Mouse (Mus musculus): ENCODE data around the gene Akt1.

The Akt1 gene

DNA sequence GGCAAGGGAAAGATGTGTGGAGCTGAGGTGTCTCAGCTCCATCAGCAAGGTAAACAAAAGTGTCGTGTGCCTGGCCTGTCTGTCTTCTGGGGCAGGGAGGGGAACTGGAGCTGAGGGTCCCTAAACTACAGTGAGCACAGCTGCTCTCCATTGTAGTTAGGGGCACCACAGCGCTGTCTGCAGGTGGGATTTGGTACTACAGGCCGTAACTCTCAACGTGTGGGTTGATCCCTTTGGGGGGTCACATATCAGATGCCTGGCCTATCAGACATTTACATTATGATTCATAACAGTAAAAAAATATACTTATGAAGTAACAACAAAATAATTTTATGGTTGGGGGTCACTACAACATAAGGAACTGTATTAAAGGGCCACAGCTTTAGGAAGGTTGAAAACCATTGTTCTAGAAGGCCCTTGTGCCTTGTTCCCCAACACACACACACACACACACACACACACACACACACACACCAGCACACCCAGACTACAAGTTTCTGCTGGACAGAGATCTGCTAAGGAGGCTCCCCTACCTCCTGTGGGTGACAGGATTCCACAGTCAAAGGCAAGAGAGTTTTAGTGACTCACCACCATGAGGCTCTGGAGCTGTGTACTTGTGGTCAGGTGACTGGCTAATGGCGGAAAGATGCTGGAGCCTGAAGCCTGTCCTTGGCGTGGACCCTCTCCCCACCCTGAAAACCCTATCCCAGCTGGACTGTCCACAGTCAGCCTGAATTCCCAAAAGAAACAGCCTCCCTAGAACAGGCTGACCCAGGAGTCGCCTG is 47.4 kb downstream of the Akt1 start:
- DNase-seq (ENCODE audit: low read depth), result peak; percentile 50

DNA sequence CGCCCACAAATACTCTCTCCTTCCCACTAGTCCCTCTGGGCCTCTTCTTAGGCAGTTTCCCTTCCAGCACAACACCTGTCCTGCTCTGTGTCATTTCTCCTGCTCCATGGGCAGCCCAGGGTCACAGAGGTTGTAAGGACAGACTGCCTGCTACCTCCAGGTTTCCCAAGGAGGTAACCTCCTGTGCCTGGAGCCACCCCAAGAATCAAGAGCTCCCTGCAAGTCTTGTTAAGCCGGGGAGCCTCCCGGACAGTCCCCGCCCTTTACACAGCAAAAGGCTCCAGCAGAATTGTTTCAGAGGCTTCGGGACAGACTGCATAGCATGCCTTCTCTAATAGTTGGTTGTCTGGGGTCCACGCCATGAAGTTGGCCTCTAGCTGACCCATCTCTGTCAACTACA is 48.2 kb downstream of the Akt1 start:
- no peak for DNase-seq (ENCODE audit: low read depth)

DNA sequence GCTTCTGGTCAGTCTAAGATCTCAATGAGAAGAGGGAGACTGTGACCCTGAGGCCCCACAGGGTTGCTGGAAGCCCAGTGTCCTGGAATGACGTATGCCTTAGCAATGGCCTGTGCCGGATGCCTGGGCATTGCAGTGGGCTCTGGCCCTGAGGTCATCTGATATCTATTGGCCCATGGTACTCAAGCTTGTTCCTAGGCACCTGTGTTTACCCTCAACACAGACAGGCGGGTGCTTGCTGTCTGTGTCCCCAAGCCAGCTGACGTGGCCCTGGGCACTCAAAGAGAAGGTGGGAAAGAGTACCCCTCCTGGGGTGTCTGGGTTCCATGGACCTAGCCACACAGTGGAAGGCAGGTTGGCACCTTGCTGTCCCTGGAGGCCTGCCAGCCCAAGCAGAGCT is 49.0 kb downstream of the Akt1 start:
- no peak for DNase-seq (ENCODE audit: low read depth)

DNA sequence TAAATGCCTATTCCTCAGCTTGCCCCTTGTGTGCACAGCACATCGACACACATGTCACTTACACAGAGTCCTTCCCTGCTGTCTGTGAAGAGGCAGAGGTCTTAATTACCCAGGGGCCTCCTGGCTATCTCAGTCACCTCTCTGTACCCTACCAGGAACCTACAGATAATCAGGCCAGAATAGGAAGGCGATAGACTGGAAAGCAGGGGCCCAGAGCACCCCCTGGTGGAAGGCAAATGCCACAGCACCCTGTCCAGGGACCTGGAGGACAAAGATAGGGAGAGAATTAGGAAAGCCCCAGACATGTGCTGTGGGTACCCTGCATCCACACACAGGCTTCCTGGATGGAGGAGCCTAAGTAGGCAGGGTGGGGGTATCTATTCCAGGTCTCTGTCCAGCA is 50.9 kb downstream of the Akt1 start:
- DNase-seq (ENCODE audit: low read depth), result peak; percentile 81

DNA sequence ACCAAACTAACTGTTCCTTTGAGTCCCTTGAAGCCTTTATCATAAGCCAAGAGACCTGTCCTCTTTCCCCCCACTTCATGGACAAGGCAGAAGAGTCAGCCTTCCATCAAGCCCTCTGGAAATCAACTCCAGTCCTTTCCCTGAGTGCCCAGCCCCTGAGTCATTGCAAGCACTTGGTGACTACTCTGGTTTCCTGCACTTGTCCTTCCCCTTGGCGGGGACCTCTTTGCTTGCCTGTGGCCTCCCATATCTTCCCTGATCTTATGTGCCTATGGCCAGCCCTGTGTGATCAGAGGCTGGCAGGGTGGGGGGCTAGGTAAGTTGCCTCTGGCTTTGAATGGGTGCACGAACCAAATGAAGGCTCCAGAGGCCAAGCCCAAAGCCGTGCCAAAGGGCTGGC is 52.8 kb downstream of the Akt1 start:
- DNase-seq (ENCODE audit: low read depth), result no peak

DNA sequence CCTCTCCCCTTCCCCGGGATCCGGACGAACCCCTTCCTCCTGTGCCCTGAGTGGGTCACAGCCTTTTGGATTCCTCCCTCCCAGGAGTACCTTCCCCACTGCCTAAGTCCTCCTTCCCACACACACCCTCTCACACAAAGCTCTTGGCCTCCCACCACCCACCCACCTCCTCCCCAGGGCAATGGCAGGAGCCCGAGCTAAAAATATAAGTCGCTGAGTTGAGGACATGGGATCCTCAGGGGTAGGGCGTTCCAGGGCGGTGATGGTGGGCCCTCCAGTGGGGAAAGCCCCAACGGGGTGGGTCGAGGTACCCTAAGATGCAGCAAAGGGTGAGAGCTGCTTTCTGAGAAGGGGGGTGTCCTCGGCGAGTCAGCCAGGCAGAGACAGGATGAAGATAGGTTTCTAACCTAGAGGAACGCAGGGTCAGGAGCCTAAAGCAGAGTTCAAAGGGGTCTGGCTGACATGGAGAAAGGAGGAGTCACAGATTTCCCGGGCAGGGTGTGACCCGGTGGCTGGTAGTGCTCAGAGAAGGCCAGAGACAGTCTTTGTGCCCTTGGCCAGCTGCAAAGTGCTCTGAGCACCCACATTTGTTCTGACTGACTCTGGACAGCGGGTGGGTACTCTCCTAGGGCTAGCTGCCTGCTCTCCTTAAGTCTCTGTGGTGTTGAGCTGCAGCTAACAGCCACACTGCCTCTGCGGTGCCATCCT is 54.2 kb downstream of the Akt1 start:
- peak; percentile 54 for DNase-seq (ENCODE audit: low read depth)

DNA sequence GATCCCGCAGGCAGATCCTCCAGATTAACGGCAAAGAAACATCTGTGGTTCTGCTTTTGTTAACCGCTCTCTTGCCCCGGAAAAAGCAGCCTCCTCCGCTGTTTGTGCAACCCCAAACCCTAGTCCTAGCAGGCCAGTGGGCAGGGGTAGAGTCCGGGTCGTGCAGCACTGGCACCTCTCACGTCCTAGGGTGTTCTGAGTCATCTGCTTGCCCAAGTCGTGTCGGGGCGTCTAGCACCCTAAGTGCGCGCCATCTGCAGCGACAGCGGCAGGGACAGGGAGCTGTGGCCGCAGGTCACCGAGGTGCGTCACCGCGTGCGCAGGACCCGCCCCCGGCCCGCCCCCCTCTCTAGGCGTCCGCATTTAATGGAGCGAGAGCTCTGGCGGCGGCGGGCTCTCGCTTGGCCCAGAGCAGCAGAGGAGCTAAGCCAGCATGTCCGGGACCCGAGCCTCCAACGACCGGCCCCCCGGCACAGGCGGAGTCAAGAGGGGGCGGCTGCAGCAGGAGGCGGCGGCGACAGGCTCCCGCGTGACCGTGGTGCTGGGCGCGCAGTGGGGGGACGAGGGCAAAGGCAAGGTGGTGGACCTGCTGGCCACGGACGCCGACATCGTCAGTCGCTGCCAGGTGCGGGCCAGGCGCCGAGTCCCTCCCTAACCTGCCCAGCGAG is 54.9 kb downstream of the Akt1 start, which contains the start of gene Adssl1:
Gene Adssl1 (plus strand): TSS at position 360 of the 668 bp plus-strand sequence.
- peak; percentile 85 for DNase-seq (ENCODE audit: low read depth)

DNA sequence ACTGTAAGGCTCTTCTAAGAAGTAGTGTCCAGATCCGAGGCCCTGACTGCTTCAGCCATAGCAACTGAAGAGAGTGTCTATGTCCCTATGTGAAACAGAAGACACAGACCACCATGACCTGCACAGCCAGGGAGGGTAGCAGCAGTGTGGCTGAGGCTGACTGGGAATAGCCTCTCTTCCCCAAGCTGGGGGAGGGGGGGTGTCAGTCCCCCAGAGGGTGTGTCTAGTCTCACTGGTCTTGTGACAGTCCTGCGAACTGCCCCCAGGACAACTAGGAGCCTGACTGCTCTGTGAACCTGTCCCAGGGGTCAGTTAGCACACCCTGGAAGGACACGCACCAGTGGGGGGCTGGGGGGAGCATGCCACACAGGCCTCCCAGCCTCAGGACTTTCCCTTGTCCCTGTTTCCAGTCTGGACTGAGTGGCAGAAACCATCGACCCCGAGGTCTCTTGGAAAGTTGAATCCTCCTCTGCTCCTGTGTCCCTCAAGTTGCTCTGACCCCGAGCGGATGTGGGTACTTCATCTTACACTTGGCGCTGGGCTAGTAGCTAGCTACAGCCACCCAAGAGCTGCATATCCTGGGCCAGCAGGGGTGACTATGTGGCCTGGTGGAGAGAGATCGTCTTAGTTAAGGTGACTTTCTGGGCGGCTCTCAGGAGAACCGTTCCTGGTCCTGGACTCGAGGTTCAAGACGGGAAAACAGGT is 55.6 kb downstream of the Akt1 start:
- DNase-seq (ENCODE audit: low read depth), result peak; percentile 70

DNA sequence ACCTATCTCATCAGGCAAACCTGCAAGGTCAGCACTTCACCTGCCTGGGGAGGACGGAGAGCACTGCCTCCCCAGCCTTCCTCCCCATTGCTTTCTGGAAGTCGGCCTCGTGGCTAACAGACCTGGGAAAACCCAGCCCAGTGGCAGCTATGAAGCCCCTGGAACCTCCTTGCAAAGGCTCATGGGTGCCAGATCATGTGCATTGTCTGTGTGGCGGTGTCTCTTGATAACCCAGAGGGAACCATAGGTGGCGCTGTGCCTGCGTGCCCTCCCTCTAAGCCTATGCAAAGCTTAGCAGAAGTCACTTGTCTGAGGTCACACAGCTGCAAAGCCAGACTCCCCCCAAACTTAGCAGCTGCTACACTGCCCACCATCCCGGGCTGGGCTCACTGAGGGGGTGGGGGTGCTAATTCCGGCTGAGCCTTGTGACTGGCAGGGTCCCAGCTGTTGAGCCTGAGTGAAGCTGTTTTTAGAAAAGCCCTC is 56.7 kb downstream of the Akt1 start:
- DNase-seq (ENCODE audit: low read depth), result peak; percentile 88

DNA sequence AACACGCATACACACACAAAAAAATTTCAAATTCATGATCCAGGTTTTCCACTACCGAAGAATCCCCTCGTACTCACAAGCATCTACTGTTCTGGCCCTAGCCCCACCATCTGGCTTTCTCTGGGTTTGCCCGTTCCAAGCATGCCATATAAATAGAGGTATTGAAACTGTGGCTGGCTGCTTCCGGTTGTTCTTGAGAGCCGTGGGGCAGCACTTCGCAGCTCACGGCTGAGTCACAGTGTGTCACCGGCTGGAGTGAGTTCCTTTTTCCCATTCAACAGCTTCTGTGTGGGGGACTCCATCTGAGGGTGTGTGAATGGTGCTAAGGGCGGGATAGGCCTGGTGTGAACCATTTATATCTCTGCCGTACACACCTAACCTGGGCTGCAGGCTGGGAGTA is 57.5 kb downstream of the Akt1 start:
- peak; percentile 72 for DNase-seq (ENCODE audit: low read depth)

DNA sequence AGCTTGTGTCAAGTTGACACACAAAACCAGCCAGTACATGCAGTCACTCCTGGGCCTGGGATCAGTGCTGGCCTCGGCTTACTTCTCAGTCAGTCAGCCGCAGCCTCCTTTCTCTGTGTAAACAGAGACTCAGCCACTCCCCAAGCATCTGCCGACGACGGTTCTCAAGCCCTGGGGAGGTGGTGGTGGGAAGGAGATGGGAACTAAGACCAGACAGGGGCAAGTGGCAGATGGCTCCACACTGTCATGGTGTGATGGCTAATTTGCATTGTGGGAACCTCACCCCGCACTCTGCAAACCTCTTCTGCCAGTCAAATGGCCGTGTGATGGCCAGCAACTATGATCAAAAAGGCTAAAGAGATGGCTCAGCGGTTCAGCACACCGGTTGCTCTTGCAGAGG is 58.0 kb downstream of the Akt1 start:
- no peak for DNase-seq (ENCODE audit: low read depth)

DNA sequence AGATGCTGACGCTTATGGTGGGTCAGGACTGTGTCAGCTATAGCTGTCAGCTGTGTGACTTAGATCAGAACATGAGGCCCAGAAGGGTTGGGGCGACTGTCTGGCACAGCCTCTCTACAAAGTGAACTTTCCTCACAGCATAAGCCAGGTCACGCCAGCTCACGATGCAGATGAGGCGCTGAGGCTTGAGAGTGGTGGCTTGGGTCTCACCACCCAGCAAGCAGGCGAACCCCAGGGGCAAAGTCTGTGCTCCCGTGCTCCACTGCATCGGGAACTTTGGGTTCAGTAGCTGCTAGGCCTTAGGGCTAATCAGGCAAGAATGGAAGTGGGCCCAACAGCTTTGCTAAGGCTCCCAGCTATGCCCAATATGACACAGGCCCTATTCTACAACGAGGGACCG is 65.7 kb downstream of the Akt1 start:
- DNase-seq (ENCODE audit: low read depth), result no peak

DNA sequence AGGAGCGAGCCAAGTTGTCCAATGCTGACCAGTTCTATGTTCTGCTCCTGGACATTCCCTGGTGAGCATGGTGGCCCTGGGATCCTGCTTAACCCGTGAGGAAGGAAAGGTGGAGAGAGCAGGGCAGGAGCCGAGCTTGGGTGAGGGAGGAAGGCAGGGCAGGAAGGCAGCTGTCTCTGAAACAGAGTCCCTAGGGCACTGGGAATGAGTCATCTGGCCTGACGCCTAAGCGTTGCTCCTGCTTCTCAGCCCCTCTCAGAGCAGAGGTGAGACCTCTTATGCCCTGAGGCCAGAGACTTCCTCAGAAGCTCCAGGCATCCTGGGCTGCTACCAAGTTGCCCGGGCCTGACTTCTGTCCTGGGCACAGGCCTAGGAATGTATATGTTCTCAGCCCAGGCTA is 67.7 kb downstream of the Akt1 start:
- DNase-seq (ENCODE audit: low read depth), result no peak

DNA sequence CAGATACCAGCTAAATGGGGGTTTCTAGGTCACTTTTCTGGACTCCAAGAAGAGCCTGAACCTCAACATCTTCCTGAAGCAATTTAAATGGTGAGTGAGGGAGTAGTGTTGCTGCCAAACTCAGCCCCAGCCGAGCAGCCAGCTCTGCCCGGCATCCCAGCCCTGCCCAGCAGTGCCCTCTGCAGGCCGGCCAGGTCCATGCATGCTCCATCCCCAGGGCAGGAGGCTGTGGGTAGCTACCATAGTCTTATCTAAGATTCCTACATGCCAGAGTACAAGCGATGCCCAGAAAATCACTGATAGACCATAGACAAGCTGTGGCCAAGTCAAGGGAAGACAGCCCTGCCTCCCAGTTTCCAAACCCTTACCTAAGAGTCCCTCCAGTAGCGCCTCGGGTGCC is 68.9 kb downstream of the Akt1 start:
- peak; percentile 75 for DNase-seq (ENCODE audit: low read depth)

DNA sequence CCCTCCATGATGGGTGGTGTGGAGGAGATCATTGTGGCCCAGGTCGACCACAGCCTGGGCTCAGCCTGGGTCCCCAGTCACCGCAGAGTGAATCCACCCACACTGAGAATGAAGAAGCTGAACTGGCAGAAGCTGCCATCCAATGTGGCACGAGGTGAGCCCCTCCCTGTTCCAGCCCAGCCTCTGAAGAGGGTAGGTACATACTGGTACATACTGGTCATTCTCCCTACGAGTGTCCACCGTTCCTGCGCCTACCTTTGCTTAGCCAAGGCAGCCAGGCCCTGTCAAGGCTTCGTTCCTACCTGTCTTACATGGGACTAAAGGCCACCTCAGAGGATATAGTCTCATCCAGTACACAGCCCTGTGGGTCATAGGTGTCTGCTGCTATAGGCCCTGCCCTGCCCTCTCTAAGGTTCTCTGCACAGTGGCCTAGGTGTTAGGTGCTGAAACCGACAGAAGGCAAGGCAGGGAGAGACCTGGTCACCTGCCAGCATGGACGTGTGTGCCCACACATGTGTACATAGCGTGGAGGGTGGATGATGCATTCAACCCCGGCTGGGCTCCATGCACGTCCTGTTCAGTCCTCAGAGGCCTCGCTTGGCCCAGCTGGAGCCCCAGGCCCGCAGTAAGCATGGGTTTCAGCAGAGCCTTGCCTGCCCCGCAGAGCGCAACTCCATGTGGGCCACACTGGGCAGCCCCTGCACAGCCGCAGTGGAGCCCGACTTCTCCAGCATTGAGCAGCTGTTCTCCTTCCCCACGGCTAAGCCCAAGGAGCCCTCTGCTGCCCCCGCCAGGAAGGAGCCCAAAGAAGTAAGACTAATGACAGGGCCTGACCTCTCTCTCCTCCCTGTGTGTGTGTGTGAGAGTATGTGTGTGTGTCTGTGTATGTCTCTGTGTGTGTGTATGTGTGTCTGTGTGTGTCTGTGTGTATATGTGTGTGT is 69.7 kb downstream of the Akt1 start:
- DNase-seq (ENCODE audit: low read depth), result peak; percentile 50

DNA sequence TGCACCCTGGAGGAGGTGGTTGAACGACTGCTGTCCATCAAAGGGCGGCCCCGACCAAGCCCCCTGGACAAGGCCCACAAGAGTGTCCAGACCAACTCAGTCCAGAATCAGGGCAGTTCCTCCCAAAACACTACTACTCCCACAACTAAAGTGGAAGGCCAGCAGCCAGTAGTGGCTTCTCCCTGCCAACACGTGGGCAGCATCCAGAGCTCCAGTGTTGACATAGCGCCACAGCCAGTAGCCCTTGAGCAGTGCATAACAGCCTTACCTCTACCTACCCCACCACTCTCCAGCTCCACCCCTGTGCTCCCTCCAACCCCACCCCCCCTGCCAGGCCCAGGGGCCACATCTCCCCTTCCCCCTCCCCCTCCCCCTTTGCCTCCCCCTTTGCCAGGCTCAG is 70.7 kb downstream of the Akt1 start:
- DNase-seq (ENCODE audit: low read depth), result no peak

Data from induced T-regulatory cell, adult 2 months (primary cell).